Mouse (Mus musculus): ENCODE measurements around the gene Crocc. TPM values are rescaled to one million over a fixed set of nuclear protein-coding genes. Genes with fewer than 3 reads are reported as not detected.

The Crocc gene
- polyA plus RNA-seq, 1 experiment from 2014 or later: 11.4 TPM

DNA sequence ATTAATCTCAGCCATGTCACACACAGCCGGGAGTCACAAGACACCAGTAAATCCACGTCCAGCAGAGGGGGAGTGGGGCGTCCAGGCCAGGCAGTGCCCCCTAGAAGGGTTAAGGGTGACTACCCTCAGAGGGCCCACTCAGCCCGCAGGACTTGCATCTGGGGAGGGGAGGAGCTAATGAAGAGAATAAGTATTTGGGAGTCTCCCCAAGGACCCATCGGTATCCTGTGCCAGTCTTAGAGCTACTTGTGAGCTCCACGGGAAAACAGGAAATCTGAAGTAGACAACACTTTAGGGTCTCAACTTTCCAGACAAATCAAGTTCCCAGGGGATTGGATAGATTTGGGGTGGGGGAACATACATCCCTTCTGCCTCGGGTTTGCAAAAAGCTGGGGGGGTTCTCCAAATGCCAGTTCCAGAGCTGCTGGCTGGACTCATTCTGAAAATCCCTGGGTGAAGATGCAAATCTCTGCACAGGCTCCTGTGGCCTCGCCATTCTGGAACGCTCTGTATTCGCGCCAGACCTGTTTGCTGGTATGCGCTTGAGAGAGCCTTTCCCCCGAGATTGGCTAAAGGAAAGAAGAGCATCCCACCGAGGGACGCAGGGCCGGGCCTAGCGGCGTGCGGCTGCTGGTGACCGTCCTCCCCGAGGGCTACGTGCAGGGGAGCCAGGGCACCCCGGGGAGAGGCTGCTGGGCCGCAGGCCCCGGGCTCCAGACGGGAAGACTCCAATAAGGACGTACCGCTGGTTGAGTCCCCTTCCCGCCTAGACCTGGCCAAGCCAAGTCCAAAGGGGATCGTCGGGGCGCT lies 529 bp downstream of the Crocc start:
- H3K36me3 ChIP-seq: peaks cover 32% of the 10 kb centered on the region
- peaks cover 26% of the 10 kb centered on the region for H3K4me1 ChIP-seq
- peak overlapping the region; percentile 92 for H3K27ac ChIP-seq
- peak overlapping the region; percentile 67 for H3K4me3 ChIP-seq
- DNase-seq (ENCODE audit: low spot score): peak; percentile 48
- no peaks in the 10 kb centered on the region for H3K27me3 ChIP-seq (ENCODE audit: low read depth, poor library complexity, severe bottlenecking)
- H3K9me3 ChIP-seq (replicated peaks): no peaks in the 10 kb centered on the region
- WGBS: 3% methylated on average over 32 of the region's 32 CpGs

DNA sequence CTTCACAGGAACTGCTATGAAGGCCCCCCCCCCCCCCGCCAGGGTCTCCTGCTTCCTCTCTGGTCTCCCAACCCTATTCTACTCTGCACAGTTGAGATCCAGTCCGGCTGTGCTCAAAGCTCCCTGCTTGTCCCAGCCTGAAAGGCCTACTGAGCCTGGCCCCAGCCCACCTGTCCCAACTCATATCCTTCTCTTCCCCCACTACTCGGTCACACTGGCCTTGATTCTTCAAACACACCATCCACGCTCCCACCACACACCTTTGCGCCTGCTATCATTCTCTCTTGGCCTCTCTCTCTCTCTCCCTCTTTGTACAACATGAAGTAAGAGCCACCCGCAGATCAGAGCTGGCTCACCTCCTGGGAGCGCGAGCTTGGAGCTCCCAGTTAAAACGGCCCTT lies 1.5 kb downstream of the Crocc start:
- Histone ChIP-seq H3K36me3 (peaks cover 41% of the 10 kb centered on the region), H3K27ac (peak overlapping the region; percentile 92; the same call in 1 of the 2 replicates), H3K9me3 (replicated peaks) (no peaks in the 10 kb centered on the region), H3K4me1 (peaks cover 29% of the 10 kb centered on the region), H3K27me3 (ENCODE audit: low read depth, poor library complexity, severe bottlenecking) (no peaks in the 10 kb centered on the region), H3K4me3 (0 out of 2 replicates have a peak overlapping the region, but pooled peaks have one; percentile 67)
- WGBS: 88% methylated on average over 9 of the region's 9 CpGs
- DNase-seq (ENCODE audit: low spot score): no peak

- H3K4me3 ChIP-seq: no peak overlapping the region
- peaks cover 41% of the 10 kb centered on the region for H3K4me1 ChIP-seq
- 97% methylated on average over 10 of the region's 10 CpGs for WGBS
- H3K9me3 ChIP-seq (replicated peaks): no peaks in the 10 kb centered on the region
- DNase-seq (ENCODE audit: low spot score): no peak
- H3K36me3 ChIP-seq: peaks cover 57% of the 10 kb centered on the region
- no peak overlapping the region for H3K27ac ChIP-seq
- no peaks in the 10 kb centered on the region for H3K27me3 ChIP-seq (ENCODE audit: low read depth, poor library complexity, severe bottlenecking)
These were observed 3.4 kb downstream of the Crocc start for GRCm38 (mm10) chr4:141056970-141057369.

DNA sequence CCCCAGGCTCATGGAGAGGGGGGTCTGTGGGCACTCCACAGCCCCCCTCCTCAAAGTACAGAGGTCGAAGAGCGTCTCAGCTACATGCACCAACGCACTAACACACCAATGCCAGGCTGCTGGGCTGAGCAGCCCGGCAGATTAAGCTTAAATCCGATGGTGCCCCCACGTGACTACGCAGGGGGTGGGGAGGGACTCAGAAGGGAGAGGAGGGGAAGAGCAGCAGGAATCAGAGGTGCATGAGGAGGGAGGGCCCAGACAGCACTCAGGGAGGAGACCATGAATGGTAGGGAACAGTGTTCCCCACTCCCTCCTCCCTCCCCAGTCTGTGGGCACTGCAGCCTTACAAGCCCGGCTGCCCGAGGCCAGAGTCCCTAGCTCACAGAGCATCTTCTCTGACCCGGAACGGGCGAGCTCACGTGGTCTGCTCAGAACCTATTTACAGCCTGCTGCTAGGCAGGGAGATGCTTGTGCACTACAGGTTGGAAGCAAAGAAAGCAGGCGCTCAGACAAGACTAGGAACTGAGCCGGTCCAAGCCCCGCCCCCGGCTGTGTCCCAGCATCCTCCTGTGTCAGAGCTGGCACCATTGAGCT lies 6.7 kb downstream of the Crocc start:
- 40% methylated on average over 17 of the region's 17 CpGs for WGBS
- DNase-seq (ENCODE audit: low spot score): no peak

DNA sequence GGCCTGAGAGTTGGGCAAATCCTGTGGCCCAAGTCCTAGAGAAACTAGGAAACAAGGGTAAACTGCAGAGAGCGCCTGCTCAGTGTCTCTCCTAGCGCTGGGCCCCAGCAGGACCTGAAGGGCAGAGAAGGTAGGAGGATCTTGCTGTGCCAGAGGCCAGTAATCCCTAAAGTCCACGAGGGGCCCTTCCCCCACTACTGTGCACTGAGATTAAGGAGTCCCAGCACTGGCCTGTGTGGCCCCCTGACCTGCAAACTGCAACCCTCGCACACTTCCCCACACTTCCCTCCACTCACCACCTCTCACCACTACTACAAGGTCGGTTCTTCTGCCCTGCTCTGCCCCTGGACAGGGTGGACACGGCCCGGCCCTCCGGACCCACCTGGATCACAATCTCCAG lies 7.2 kb downstream of the Crocc start:
- 60% methylated on average over 8 of the region's 8 CpGs for WGBS
- no peak for DNase-seq (ENCODE audit: low spot score)
- H3K9me3 ChIP-seq (replicated peaks): no peaks in the 10 kb centered on the region
- H3K27ac ChIP-seq: peak overlapping the region; percentile 22; the same call in 1 of the 2 replicates
- H3K36me3 ChIP-seq: peaks cover 86% of the 10 kb centered on the region
- H3K27me3 ChIP-seq (ENCODE audit: low read depth, poor library complexity, severe bottlenecking): no peaks in the 10 kb centered on the region
- H3K4me3 ChIP-seq: no peak overlapping the region
- peaks cover 23% of the 10 kb centered on the region for H3K4me1 ChIP-seq

More for the DNA sequence above, 6.7 kb downstream of the Crocc start:
- Histone ChIP-seq H3K4me1 (peaks cover 24% of the 10 kb centered on the region), H3K4me3 (0 out of 2 replicates have a peak overlapping the region, but pooled peaks have one; percentile 1), H3K27ac (peak overlapping the region; percentile 22; the same call in 1 of the 2 replicates), H3K9me3 (replicated peaks) (no peaks in the 10 kb centered on the region), H3K36me3 (peaks cover 81% of the 10 kb centered on the region), H3K27me3 (ENCODE audit: low read depth, poor library complexity, severe bottlenecking) (no peaks in the 10 kb centered on the region)

DNA sequence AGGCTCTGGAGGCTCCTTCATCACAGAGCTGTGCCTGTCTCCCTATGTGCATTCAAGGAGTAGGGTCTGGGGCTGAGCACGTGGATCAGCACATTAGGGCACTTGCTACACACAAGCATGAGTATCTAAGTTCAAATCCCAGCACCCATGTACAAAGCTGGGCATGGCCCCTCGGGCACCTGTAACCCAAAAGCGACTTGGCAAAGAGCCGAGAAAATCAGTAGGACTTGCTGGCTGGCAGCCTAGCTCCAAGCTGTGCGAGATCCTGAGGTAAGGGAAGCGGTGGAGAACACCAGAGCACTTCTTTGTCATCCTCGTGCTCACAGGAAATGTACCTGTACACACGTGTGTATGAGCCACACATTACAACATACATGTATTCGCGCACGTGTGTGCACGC lies 7.9 kb downstream of the Crocc start:
- Histone ChIP-seq H3K27ac (peak overlapping the region; percentile 22; the same call in 1 of the 2 replicates), H3K4me1 (peaks cover 23% of the 10 kb centered on the region), H3K4me3 (no peak overlapping the region), H3K27me3 (ENCODE audit: low read depth, poor library complexity, severe bottlenecking) (no peaks in the 10 kb centered on the region), H3K9me3 (replicated peaks) (no peaks in the 10 kb centered on the region), H3K36me3 (peaks cover 80% of the 10 kb centered on the region)
- WGBS: 94% methylated on average over 12 of the region's 12 CpGs
- no peak for DNase-seq (ENCODE audit: low spot score)

DNA sequence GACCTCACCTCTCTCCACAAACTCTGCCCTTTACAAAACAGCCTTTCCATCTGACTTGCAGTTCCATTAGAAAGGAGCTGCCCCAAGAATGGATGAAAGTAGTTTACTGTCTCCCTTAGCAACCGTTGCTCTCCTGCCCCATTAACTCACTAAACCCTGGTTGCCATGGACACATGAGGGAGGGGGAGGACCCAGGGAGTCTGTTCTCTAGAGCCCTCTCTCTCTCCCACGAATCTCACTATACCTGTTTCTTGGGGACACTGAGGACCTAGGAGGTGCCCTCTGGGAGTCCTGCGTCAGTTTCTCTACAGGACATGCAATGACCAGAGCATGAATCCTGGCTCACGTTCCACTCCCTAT lies 10.9 kb downstream of the Crocc start:
- no peak for DNase-seq (ENCODE audit: low spot score)
- 52% methylated on average over 4 of the region's 4 CpGs for WGBS
- Histone ChIP-seq H3K36me3 (peaks cover 76% of the 10 kb centered on the region), H3K4me3 (no peak overlapping the region), H3K27ac (no peak overlapping the region), H3K4me1 (peaks cover 26% of the 10 kb centered on the region), H3K9me3 (replicated peaks) (no peaks in the 10 kb centered on the region), H3K27me3 (ENCODE audit: low read depth, poor library complexity, severe bottlenecking) (no peaks in the 10 kb centered on the region)

- no peak for DNase-seq (ENCODE audit: low spot score)
- Histone ChIP-seq H3K27ac (no peak overlapping the region), H3K4me1 (peaks cover 23% of the 10 kb centered on the region), H3K9me3 (replicated peaks) (no peaks in the 10 kb centered on the region), H3K27me3 (ENCODE audit: low read depth, poor library complexity, severe bottlenecking) (no peaks in the 10 kb centered on the region), H3K4me3 (no peak overlapping the region), H3K36me3 (peaks cover 73% of the 10 kb centered on the region)
- 90% methylated on average over 17 of the region's 17 CpGs for WGBS
These were observed 11.4 kb downstream of the Crocc start for GRCm38 (mm10) chr4:141048810-141049475.

DNA sequence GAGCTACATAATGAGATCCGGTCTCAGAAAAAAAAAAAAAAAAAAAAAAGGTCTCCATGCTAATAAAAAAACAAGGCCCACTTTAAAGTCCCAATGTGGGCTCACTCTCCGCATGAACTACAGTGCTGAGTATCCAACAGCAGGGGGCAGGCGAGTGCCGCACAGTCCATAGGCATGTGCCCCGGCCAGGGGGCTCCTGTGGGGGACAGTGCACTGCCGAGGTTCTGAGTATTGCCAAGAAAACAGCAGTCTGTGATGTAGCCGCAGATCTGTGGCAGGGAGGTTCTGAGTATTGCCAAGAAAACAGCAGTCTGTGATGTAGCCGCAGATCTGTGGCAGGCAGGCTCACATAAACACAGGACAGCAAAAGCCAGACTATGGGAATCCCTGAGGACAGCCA lies 15.5 kb downstream of the Crocc start:
- H3K4me1 ChIP-seq: peaks cover 15% of the 10 kb centered on the region
- no peaks in the 10 kb centered on the region for H3K27me3 ChIP-seq (ENCODE audit: low read depth, poor library complexity, severe bottlenecking)
- H3K4me3 ChIP-seq: no peak overlapping the region
- WGBS: 31% methylated on average over 8 of the region's 8 CpGs
- peak; percentile 79 for DNase-seq (ENCODE audit: low spot score)
- peak overlapping the region; percentile 14; the same call in 1 of the 2 replicates for H3K27ac ChIP-seq
- H3K9me3 ChIP-seq (replicated peaks): no peaks in the 10 kb centered on the region
- H3K36me3 ChIP-seq: peaks cover 81% of the 10 kb centered on the region

- Histone ChIP-seq H3K4me1 (peaks cover 8% of the 10 kb centered on the region), H3K27me3 (ENCODE audit: low read depth, poor library complexity, severe bottlenecking) (no peaks in the 10 kb centered on the region), H3K9me3 (replicated peaks) (no peaks in the 10 kb centered on the region), H3K4me3 (no peak overlapping the region), H3K27ac (no peak overlapping the region), H3K36me3 (peaks cover 82% of the 10 kb centered on the region)
- 49% methylated on average over 12 of the region's 12 CpGs for WGBS
- DNase-seq (ENCODE audit: low spot score): no peak
These were observed 19.2 kb downstream of the Crocc start for GRCm38 (mm10) chr4:141041117-141041516.

DNA sequence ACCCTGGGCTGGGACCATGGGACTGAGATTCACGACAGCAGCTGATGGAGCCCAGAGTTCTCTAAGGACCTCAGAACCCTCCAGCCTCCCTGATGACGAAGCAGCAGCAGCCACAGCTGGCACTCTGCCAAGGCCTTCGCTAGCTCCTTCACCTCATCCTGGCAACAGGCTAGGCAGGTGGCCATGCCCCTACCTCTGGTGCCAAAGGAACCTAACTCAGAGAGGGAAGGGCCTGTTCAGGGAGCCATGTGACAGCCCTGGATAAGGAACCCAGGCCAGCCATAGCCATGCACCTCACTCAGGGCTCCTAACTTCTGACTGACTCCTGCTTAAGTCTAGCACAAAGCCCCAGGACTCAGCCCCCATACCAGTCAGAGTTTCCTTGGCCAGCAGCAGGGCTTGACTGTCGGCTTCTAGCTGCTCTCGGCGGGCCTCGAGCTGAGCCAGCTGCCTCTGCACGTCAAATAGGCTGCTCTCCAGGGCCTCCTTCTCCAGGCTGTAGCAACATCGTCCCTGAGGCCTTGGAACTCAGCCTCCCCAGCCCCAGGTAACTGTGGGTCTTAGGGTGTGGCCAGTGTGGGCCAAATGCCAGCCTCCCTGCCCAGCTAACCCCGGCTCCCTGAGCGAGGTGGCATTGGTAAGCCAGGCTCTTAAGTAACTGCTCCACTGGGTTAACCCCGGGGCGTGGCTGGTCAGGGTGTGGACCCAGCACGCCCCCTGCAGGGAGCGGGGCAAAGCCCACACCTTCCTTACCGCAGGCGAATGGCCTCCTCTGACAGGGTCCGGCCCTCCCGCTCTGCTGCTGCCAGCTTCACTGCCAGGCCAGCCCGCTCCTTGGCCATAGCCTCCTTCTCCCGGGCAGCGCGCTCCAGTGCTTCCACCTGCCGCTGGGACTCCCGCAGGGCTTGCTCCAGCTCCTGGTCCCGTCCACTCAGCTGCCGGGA lies 26.5 kb downstream of the Crocc start:
- DNase-seq (ENCODE audit: low spot score): no peak
- H3K4me3 ChIP-seq: no peak overlapping the region
- no peaks in the 10 kb centered on the region for H3K4me1 ChIP-seq
- H3K27ac ChIP-seq: no peak overlapping the region
- no peaks in the 10 kb centered on the region for H3K9me3 ChIP-seq (replicated peaks)
- H3K27me3 ChIP-seq (ENCODE audit: low read depth, poor library complexity, severe bottlenecking): no peaks in the 10 kb centered on the region
- H3K36me3 ChIP-seq: peaks cover 91% of the 10 kb centered on the region
- 89% methylated on average over 27 of the region's 27 CpGs for WGBS

- Histone ChIP-seq H3K4me1 (no peaks in the 10 kb centered on the region), H3K36me3 (peaks cover 91% of the 10 kb centered on the region), H3K27me3 (ENCODE audit: low read depth, poor library complexity, severe bottlenecking) (no peaks in the 10 kb centered on the region), H3K9me3 (replicated peaks) (no peaks in the 10 kb centered on the region), H3K27ac (no peak overlapping the region), H3K4me3 (no peak overlapping the region)
- WGBS: 20% methylated on average over 6 of the region's 6 CpGs
- peak; percentile 80 for DNase-seq (ENCODE audit: low spot score)
These were observed 28.6 kb downstream of the Crocc start for GRCm38 (mm10) chr4:141031733-141032132.
